Mouse (Mus musculus) liver, embryonic 13.5 days (tissue): ENCODE measurements around the gene Xbp1. TPM values are rescaled to one million over a fixed set of nuclear protein-coding genes. Genes with fewer than 3 reads are reported as not detected.
A peak's percentile ranks its signal among the peaks of the same experiment; 100 is the strongest.
"Not testable (repeated sequence)": the region's sequence is repeated elsewhere in the genome, so short reads cannot be mapped to it uniquely, and the experiment has no call there.

Source experiments
- ATAC-seq: fragments of 200-750 bp; cut with Nextera tagmentation; 2 replicates; pipeline ENCODE4 v1.8.0; 2017; ENCODE audit warnings: low read depth, mild to moderate bottlenecking, moderate number of reproducible peaks, moderate library complexity
- DNase-seq: peaks from one replicate; pipeline ENCODE4 v3.0.0; 2022
- H3K27ac ChIP-seq: fragments of 300-500 bp; sonication (generic); 2 replicates; pipeline ENCODE4 v1.5.1; 2015; ENCODE audit warnings: moderate library complexity, mild to moderate bottlenecking, inconsistent platforms
- H3K27me3 ChIP-seq: fragments of 300-500 bp; sonication (generic); 2 replicates; pipeline ENCODE4 v1.6.1; 2015; ENCODE audit warnings: mild to moderate bottlenecking, inconsistent platforms
- H3K36me3 ChIP-seq: fragments of 300-500 bp; sonication (generic); 2 replicates; pipeline ENCODE4 v1.6.1; 2015; ENCODE audit warnings: mild to moderate bottlenecking, inconsistent platforms
- H3K4me1 ChIP-seq: fragments of 300-500 bp; sonication (generic); replicated peaks from 2 replicates; pipeline ENCODE4 v1.6.1; 2015; ENCODE audit warnings: inconsistent platforms
- H3K4me2 ChIP-seq: fragments of 300-500 bp; sonication (generic); 2 replicates; pipeline ENCODE4 v1.6.1; 2015; ENCODE audit warnings: inconsistent platforms, mild to moderate bottlenecking, moderate library complexity
- H3K4me3 ChIP-seq: fragments of 300-500 bp; sonication (generic); replicated peaks from 2 replicates; pipeline ENCODE4 v1.5.1; 2015; ENCODE audit warnings: mild to moderate bottlenecking, inconsistent platforms
- H3K9ac ChIP-seq: fragments of 300-500 bp; sonication (generic); 2 replicates; pipeline ENCODE4 v1.6.1; 2015; ENCODE audit warnings: mild to moderate bottlenecking, inconsistent platforms
- H3K9me3 ChIP-seq: fragments of 300-500 bp; sonication (generic); replicated peaks from 2 replicates; pipeline ENCODE4 v1.6.1; 2016; ENCODE audit warnings: inconsistent platforms
- WGBS: fragments of 180-500 bp; shearing (Covaris S2); methylation state at CpG from one replicate; pipeline ENCODE4 v1.1.7; 2015; ENCODE audit not compliant: insufficient replicate concordance; 5-methylcytosine and 5-hydroxymethylcytosine counted together
- polyA plus RNA-seq: library from polyadenylated mRNA; unstranded; fragments of >200 nt; fragmentation: Nextera tagmentation; extraction: Ambion mirVana; gene quantifications from 2 replicates; pipeline ENCODE4 v1.2.1, GENCODE M21; 2015

Xbp1 gene
- polyA plus RNA-seq, 1 experiment from 2014 or later = 82.1 TPM

GRCm38 (mm10) chr11:5540331-5540730 lies 19.9 kb downstream of the Xbp1 start:
- Histone ChIP-seq H3K9me3 (no peaks in the 10 kb centered on the region), H3K27me3 (no peaks in the 10 kb centered on the region), H3K36me3 (peaks cover 28% of the 10 kb centered on the region), H3K9ac (peak overlapping the region; percentile 92), H3K4me2 (peak overlapping the region; percentile 83), H3K27ac (no peak overlapping the region), H3K4me1 (peaks cover 39% of the 10 kb centered on the region), H3K4me3 (peak overlapping the region; percentile 91)
- ATAC-seq (no peak), DNase-seq (no peak)
- WGBS = 51% methylated on average over 4 of the region's 4 CpGs

GRCm38 (mm10) chr11:5541230-5541798 lies 20.9 kb downstream of the Xbp1 start:
- DNase-seq = no peak
- Histone ChIP-seq H3K4me2 (peak overlapping the region; percentile 83), H3K4me1 (peaks cover 39% of the 10 kb centered on the region), H3K36me3 (peaks cover 26% of the 10 kb centered on the region), H3K9ac (peak overlapping the region; percentile 92), H3K9me3 (no peaks in the 10 kb centered on the region), H3K4me3 (peak overlapping the region; percentile 91), H3K27me3 (no peaks in the 10 kb centered on the region), H3K27ac (peak overlapping the region; percentile 87)
- WGBS = 1% methylated on average over 28 of the region's 28 CpGs
- ATAC-seq = no peak

GRCm38 (mm10) chr11:5541799-5542481 lies 21.5 kb downstream of the Xbp1 start, which contains the start of gene Ccdc117:
TSS of gene Ccdc117 (minus strand) at chr11:5542187.
- peaks cover 39% of the 10 kb centered on the region for H3K4me1 ChIP-seq
- H3K27ac ChIP-seq = peak within 1 kb of the TSS; percentile 87
- H3K9me3 ChIP-seq = no peaks in the 10 kb centered on the region
- peak within 1 kb of the TSS; percentile 91 for H3K4me3 ChIP-seq
- no peaks in the 10 kb centered on the region for H3K27me3 ChIP-seq
- peak within 1 kb of the TSS; percentile 83 for H3K4me2 ChIP-seq
- peak; percentile 97 for ATAC-seq
- WGBS = under 1% methylated on average over 65 of the region's 65 CpGs
- peak within 1 kb of the TSS; percentile 92 for H3K9ac ChIP-seq
- peak; percentile 93 for DNase-seq
- H3K36me3 ChIP-seq = peaks cover 19% of the 10 kb centered on the region

GRCm38 (mm10) chr11:5542482-5543185 lies 22.2 kb downstream of the Xbp1 start:
- Histone ChIP-seq H3K4me3 (peak overlapping the region; percentile 91), H3K27ac (peak overlapping the region; percentile 87), H3K27me3 (no peaks in the 10 kb centered on the region), H3K4me1 (peaks cover 39% of the 10 kb centered on the region), H3K9me3 (no peaks in the 10 kb centered on the region), H3K4me2 (peak overlapping the region; percentile 83), H3K36me3 (peaks cover 19% of the 10 kb centered on the region), H3K9ac (no peak overlapping the region)
- whole genome bisulfite sequencing = 39% methylated on average over 5 of the region's 5 CpGs
- DNase-seq = no peak
- no peak for ATAC-seq

GRCm38 (mm10) chr11:5543281-5543680 lies 22.8 kb downstream of the Xbp1 start:
- no peak overlapping the region for H3K27ac ChIP-seq
- ATAC-seq (no peak), DNase-seq (no peak)
- no peak overlapping the region for H3K4me3 ChIP-seq
- no peak overlapping the region for H3K9ac ChIP-seq
- peaks cover 15% of the 10 kb centered on the region for H3K36me3 ChIP-seq
- peaks cover 35% of the 10 kb centered on the region for H3K4me1 ChIP-seq
- H3K9me3 ChIP-seq = no peaks in the 10 kb centered on the region
- H3K27me3 ChIP-seq = no peaks in the 10 kb centered on the region
- 63% methylated on average over 1 of the region's 1 CpGs for WGBS
- H3K4me2 ChIP-seq = no peak overlapping the region

GRCm38 (mm10) chr11:5544709-5545108 lies 24.2 kb downstream of the Xbp1 start:
- not testable (repeated sequence) for H3K4me3 ChIP-seq, H3K27me3 ChIP-seq, DNase-seq, H3K9me3 ChIP-seq, ATAC-seq, H3K27ac ChIP-seq, H3K36me3 ChIP-seq, H3K4me2 ChIP-seq, H3K9ac ChIP-seq
- H3K4me1 ChIP-seq = peaks cover 21% of the 10 kb centered on the region
- WGBS = 56% methylated on average over 1 of the region's 1 CpGs

GRCm38 (mm10) chr11:5545457-5545856 lies 25.0 kb downstream of the Xbp1 start:
- WGBS = 56% methylated on average over 4 of the region's 4 CpGs
- no peak for ATAC-seq
- no peaks in the 10 kb centered on the region for H3K27me3 ChIP-seq
- H3K36me3 ChIP-seq = no peaks in the 10 kb centered on the region
- H3K4me2 ChIP-seq = no peak overlapping the region
- no peak overlapping the region for H3K9ac ChIP-seq
- no peak for DNase-seq
- no peak overlapping the region for H3K27ac ChIP-seq
- H3K4me1 ChIP-seq = peaks cover 15% of the 10 kb centered on the region
- H3K4me3 ChIP-seq = no peak overlapping the region
- H3K9me3 ChIP-seq = no peaks in the 10 kb centered on the region; the same call in 1 of the 2 replicates

- Histone ChIP-seq H3K9me3 (peaks cover 3% of the 10 kb centered on the region; the same call in 1 of the 2 replicates), H3K4me2 (no peak overlapping the region), H3K36me3 (no peaks in the 10 kb centered on the region), H3K4me1 (peaks cover 7% of the 10 kb centered on the region), H3K27ac (no peak overlapping the region), H3K27me3 (no peaks in the 10 kb centered on the region), H3K9ac (no peak overlapping the region), H3K4me3 (no peak overlapping the region)
- no peak for DNase-seq
- 42% methylated on average over 3 of the region's 3 CpGs for WGBS
- no peak for ATAC-seq
Observed at GRCm38 (mm10) chr11:5546693-5547092, 26.2 kb downstream of the Xbp1 start.

GRCm38 (mm10) chr11:5551430-5551829 lies 31.0 kb downstream of the Xbp1 start:
- WGBS = 81% methylated on average over 5 of the region's 5 CpGs
- Histone ChIP-seq H3K27ac (no peak overlapping the region), H3K9ac (no peak overlapping the region), H3K4me1 (no peaks in the 10 kb centered on the region), H3K27me3 (no peaks in the 10 kb centered on the region), H3K36me3 (no peaks in the 10 kb centered on the region), H3K4me3 (no peak overlapping the region), H3K9me3 (peaks cover 3% of the 10 kb centered on the region; the same call in 1 of the 2 replicates), H3K4me2 (no peak overlapping the region)
- DNase-seq (no peak), ATAC-seq (no peak)

GRCm38 (mm10) chr11:5551931-5552330 lies 31.5 kb downstream of the Xbp1 start:
- WGBS = 49% methylated on average over 1 of the region's 1 CpGs
- H3K4me3 ChIP-seq = no peak overlapping the region
- H3K36me3 ChIP-seq = no peaks in the 10 kb centered on the region
- peaks cover 3% of the 10 kb centered on the region; the same call in 1 of the 2 replicates for H3K9me3 ChIP-seq
- H3K9ac ChIP-seq = no peak overlapping the region
- no peaks in the 10 kb centered on the region for H3K27me3 ChIP-seq
- no peak overlapping the region for H3K4me2 ChIP-seq
- no peak for ATAC-seq
- no peak for DNase-seq
- H3K27ac ChIP-seq = no peak overlapping the region
- no peaks in the 10 kb centered on the region for H3K4me1 ChIP-seq

- H3K4me1 ChIP-seq = peaks cover 17% of the 10 kb centered on the region
- 63% methylated on average over 3 of the region's 3 CpGs for WGBS
- no peaks in the 10 kb centered on the region for H3K9me3 ChIP-seq
- no peaks in the 10 kb centered on the region for H3K27me3 ChIP-seq
- no peak overlapping the region for H3K4me2 ChIP-seq
- ATAC-seq (no peak), DNase-seq (no peak)
- H3K4me3 ChIP-seq = no peak overlapping the region
- H3K36me3 ChIP-seq = no peaks in the 10 kb centered on the region
- no peak overlapping the region for H3K27ac ChIP-seq
- H3K9ac ChIP-seq = no peak overlapping the region
Observed at GRCm38 (mm10) chr11:5560273-5560672, 39.8 kb downstream of the Xbp1 start.
